Mouse (Mus musculus) mouse trophoblast stem cell (cell line): ENCODE data around the gene Rps6kl1.

ENCODE experiments used
- in situ Hi-C, 2 experiments: fragments of 300-500 bp; cut with MseI, MboI; formaldehyde crosslinking; loops; 2 replicates in 1 of 2; 3 replicates in 1 of 2; pipeline ENCODE4 v1.15.1; 2025

The Rps6kl1 gene

GRCm38 (mm10) chr12:85110011-85110697 is 40.9 kb downstream of the Rps6kl1 start:
- in situ Hi-C loops = no loop called here

DNA sequence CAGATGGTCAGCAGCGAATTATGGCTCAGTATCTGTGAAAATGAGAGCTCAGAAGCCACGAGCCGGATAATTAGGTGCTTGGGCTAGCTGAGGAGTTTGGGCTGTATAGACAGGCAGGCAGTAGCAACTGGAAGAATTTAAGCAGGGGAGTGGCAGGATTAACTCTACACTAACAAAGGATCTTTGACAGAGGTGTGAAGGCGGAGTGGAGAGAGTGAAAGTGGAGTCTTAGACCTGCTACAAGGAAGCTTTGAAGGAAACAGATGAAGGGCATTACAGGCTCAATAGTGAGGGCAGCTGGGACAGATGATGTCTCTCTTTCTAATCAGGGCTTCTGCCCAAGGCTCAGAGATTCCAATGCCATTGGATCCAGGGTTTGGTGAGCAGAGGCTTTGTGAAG is 41.6 kb downstream of the Rps6kl1 start:
- in situ Hi-C loops = no loop called here

DNA sequence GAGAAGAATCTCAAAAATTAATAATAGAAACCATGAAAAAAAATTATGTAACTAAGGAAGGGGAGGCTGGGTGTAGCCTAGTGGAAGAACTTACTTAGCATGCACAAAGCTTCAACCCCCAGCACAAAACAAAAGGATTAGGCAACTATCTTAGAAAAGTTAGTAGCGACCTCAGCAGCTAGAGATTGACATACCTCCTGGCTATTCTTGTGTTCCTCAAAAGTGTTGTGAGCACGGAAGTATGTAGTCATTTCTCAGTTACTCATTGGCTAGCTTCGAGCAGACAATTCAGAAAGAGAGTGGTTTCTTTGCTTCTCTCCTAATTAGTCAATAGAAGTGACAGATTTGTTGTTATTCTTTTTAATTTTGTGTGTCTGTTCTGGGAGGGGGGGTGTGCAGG is 42.4 kb downstream of the Rps6kl1 start:
- in situ Hi-C loops = no loop called here

- in situ Hi-C loops = no loop called here
These were observed 44.8 kb downstream of the Rps6kl1 start for GRCm38 (mm10) chr12:85106292-85106691.

- in situ Hi-C loops = no loop called here
These were observed 46.3 kb downstream of the Rps6kl1 start for GRCm38 (mm10) chr12:85104789-85105188.

GRCm38 (mm10) chr12:85103096-85103495 is 48.0 kb downstream of the Rps6kl1 start:
- in situ Hi-C loops = no loop called here

- in situ Hi-C loops = no loop called here
These were observed 49.5 kb downstream of the Rps6kl1 start for GRCm38 (mm10) chr12:85101521-85102106.

DNA sequence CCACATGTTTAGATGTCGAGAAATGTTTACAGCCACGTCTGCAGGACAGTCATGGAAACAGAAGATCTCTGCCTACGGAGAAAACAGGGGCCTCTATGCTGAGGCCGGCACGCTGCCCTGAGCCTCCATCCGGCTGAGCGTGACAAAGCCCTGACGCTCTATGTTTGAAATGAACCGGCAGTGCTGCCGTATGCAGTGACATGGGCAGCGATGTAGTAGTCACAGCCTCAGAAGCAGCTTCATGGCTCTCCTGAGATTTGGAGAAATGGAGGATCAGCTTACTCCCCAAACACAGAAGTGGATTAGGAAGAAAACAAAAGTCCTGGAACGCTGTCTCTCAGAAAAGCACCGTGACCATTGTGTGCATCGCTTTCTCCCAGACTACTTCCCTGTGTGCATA is 50.1 kb downstream of the Rps6kl1 start:
- in situ Hi-C loops = no loop called here

DNA sequence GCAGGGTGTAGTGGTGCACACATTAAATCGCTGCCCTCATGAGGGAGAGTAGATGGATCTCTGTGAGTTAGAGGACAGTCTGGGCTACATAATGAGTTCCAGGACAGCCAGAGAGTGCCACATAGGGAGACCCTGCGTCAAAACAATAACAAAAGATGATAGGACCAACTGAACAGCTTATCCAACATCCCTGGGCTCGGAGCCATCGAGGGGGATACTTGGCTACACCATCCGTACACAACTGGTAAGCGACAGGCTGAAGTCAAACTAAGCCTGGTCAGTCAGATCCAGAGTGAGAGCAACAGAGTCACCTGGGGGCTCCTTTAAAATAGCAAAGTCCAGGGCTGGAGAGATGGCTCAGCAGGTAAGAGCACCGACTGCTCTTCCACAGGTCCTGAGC is 55.2 kb downstream of the Rps6kl1 start:
- in situ Hi-C loops = no loop called here

DNA sequence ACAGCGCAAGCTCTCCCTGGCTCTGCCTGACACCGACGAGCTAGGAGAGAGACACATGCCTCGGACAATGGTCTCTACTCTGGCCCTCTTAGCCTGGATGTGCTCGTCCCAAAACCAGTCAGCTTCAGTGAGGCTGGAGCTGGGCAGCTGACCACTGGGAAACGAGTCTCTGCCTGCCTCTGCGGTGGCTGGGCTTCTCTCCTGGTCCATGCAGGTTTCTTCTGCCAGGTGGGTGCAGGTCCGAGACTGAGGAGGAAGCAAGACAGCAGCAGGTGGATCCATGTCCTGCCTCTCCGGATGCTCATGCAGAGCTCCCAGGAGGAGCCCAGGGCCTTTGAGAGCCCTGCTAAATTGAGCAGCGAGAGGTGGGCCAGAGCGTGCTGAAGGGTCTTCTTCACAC is 55.9 kb downstream of the Rps6kl1 start:
- in situ Hi-C loops = no loop called here

DNA sequence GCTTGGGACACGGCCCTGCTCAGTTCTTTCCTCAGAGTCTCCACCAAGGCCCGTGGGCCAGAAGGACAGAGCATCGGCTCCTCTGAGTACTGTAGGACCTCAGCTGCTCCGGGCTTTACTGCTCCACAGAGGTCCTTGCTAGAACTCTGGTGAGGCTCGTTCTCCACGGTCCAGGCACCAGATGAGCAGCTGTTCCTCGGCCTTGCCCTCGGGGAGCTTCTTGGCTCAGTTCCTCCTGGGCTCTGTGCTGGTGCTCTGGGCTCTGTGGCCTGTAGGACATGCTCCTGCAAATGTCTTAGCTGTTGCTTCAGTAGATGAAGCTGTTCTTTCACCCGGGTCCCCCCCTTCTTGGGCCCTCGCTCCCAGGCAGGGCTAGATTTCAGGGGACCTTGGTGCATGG is 56.4 kb downstream of the Rps6kl1 start:
- in situ Hi-C loops = no loop called here

DNA sequence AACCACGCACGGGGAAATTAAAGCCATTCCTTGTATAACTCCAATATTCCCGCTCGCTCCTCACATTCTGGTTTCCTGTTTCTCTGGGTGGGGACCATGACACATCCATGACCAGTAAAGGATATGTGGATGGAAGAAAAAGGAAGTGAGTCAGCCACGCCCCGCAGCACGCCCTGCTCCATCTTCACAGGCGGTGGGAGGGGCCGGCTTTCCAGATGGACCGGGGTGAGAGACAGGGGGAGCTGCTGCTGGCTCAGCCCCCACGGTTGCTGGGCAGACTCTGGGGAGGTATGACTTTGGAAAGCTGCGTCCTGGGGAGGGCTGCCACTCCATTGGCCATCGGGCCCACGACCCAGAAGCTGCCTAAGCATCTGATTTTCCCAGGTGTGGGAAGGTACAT is 57.1 kb downstream of the Rps6kl1 start:
- in situ Hi-C loops = no loop called here

DNA sequence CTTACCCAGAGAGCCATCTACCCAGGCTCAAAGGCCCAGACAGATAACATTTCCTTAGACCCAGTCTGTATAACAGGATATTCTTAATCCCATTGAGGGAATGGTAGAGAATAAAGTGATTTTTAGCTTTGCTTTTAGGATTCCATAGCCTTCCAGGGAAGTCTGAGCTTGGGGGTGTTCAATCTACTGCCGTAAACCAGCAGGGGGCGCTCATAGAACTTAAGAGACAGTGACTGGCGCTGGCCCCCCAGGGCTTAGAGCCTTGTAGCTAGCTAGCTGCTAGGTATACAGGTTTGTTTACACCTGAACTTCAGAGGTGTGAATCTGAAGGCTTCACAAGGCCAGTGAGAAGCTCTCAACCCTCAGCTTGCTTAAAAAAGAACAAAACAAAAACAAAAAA is 58.9 kb downstream of the Rps6kl1 start:
- in situ Hi-C loops = no loop called here

GRCm38 (mm10) chr12:85091190-85091589 is 59.9 kb downstream of the Rps6kl1 start:
- in situ Hi-C loops = no loop called here

GRCm38 (mm10) chr12:85087845-85088244 is 63.2 kb downstream of the Rps6kl1 start:
- in situ Hi-C loops = no loop called here
